Mouse (Mus musculus): Measurements from ENCODE around the gene Dhx34. TPM values are rescaled to one million over a fixed set of nuclear protein-coding genes. Genes with fewer than 3 reads are reported as not detected.

Dhx34 gene
- polyA plus RNA-seq, 1 experiment from 2014 or later: 15.5 TPM

GRCm38 (mm10) chr7:16208781-16209665, 12.8 kb downstream of the Dhx34 start:
- H3K4me1 ChIP-seq: no peaks in the 10 kb centered on the region
- H3K9ac ChIP-seq: no peak overlapping the region
- no peaks in the 10 kb centered on the region for H3K27me3 ChIP-seq
- ATAC-seq (ENCODE audit: insufficient number of reproducible peaks, low FRiP score, low TSS enrichment, low read depth): no peak
- no peak overlapping the region for H3K27ac ChIP-seq (replicated peaks)
- no peak overlapping the region for H3K4me3 ChIP-seq (replicated peaks)
- no peak overlapping the region for H3K4me2 ChIP-seq (replicated peaks)
- WGBS: 78% methylated on average over 21 of the region's 21 CpGs
- H3K36me3 ChIP-seq: peaks cover 59% of the 10 kb centered on the region
- no peaks in the 10 kb centered on the region for H3K9me3 ChIP-seq (replicated peaks)

- Histone ChIP-seq H3K4me2 (replicated peaks) (no peak overlapping the region), H3K9ac (no peak overlapping the region), H3K9me3 (replicated peaks) (no peaks in the 10 kb centered on the region), H3K4me3 (replicated peaks) (no peak overlapping the region), H3K27ac (replicated peaks) (no peak overlapping the region), H3K4me1 (no peaks in the 10 kb centered on the region), H3K36me3 (peaks cover 59% of the 10 kb centered on the region), H3K27me3 (no peaks in the 10 kb centered on the region)
- ATAC-seq (ENCODE audit: insufficient number of reproducible peaks, low FRiP score, low TSS enrichment, low read depth): no peak
- 80% methylated on average over 10 of the region's 10 CpGs for WGBS
These were observed 14.3 kb downstream of the Dhx34 start for GRCm38 (mm10) chr7:16207496-16207895.

GRCm38 (mm10) chr7:16207076-16207475, 14.8 kb downstream of the Dhx34 start:
- Histone ChIP-seq H3K36me3 (peaks cover 61% of the 10 kb centered on the region), H3K4me2 (replicated peaks) (no peak overlapping the region), H3K4me1 (no peaks in the 10 kb centered on the region), H3K9me3 (replicated peaks) (no peaks in the 10 kb centered on the region), H3K4me3 (replicated peaks) (no peak overlapping the region), H3K9ac (no peak overlapping the region), H3K27me3 (no peaks in the 10 kb centered on the region), H3K27ac (replicated peaks) (no peak overlapping the region; the same call in 1 of the 2 replicates)
- 83% methylated on average over 7 of the region's 7 CpGs for WGBS
- ATAC-seq (ENCODE audit: insufficient number of reproducible peaks, low FRiP score, low TSS enrichment, low read depth): no peak

GRCm38 (mm10) chr7:16204791-16205190, 17.0 kb downstream of the Dhx34 start:
- no peaks in the 10 kb centered on the region for H3K27me3 ChIP-seq
- 70% methylated on average over 9 of the region's 9 CpGs for WGBS
- peaks cover 61% of the 10 kb centered on the region for H3K36me3 ChIP-seq
- H3K27ac ChIP-seq (replicated peaks): no peak overlapping the region
- H3K4me1 ChIP-seq: no peaks in the 10 kb centered on the region
- H3K9me3 ChIP-seq (replicated peaks): no peaks in the 10 kb centered on the region
- H3K4me3 ChIP-seq (replicated peaks): no peak overlapping the region
- no peak overlapping the region for H3K4me2 ChIP-seq (replicated peaks)
- no peak for ATAC-seq (ENCODE audit: insufficient number of reproducible peaks, low FRiP score, low TSS enrichment, low read depth)
- no peak overlapping the region for H3K9ac ChIP-seq

- Histone ChIP-seq H3K4me2 (replicated peaks) (no peak overlapping the region), H3K4me3 (replicated peaks) (no peak overlapping the region), H3K9ac (no peak overlapping the region), H3K27ac (replicated peaks) (no peak overlapping the region), H3K27me3 (no peaks in the 10 kb centered on the region), H3K9me3 (replicated peaks) (no peaks in the 10 kb centered on the region), H3K36me3 (peaks cover 64% of the 10 kb centered on the region), H3K4me1 (no peaks in the 10 kb centered on the region)
- WGBS: 86% methylated on average over 13 of the region's 13 CpGs
- ATAC-seq (ENCODE audit: insufficient number of reproducible peaks, low FRiP score, low TSS enrichment, low read depth): no peak
These were observed 18.3 kb downstream of the Dhx34 start for GRCm38 (mm10) chr7:16203505-16203903.

GRCm38 (mm10) chr7:16202756-16203504, 18.9 kb downstream of the Dhx34 start:
- no peaks in the 10 kb centered on the region for H3K4me1 ChIP-seq
- 80% methylated on average over 15 of the region's 15 CpGs for WGBS
- H3K36me3 ChIP-seq: peaks cover 67% of the 10 kb centered on the region
- H3K9me3 ChIP-seq (replicated peaks): no peaks in the 10 kb centered on the region
- H3K4me2 ChIP-seq (replicated peaks): no peak overlapping the region
- H3K9ac ChIP-seq: no peak overlapping the region
- H3K27ac ChIP-seq (replicated peaks): no peak overlapping the region
- H3K4me3 ChIP-seq (replicated peaks): no peak overlapping the region
- H3K27me3 ChIP-seq: no peaks in the 10 kb centered on the region
- no peak for ATAC-seq (ENCODE audit: insufficient number of reproducible peaks, low FRiP score, low TSS enrichment, low read depth)

GRCm38 (mm10) chr7:16201136-16201535, 20.7 kb downstream of the Dhx34 start:
- peaks cover 84% of the 10 kb centered on the region for H3K36me3 ChIP-seq
- no peak overlapping the region for H3K27ac ChIP-seq (replicated peaks)
- H3K4me1 ChIP-seq: no peaks in the 10 kb centered on the region
- H3K27me3 ChIP-seq: no peaks in the 10 kb centered on the region
- no peak for ATAC-seq (ENCODE audit: insufficient number of reproducible peaks, low FRiP score, low TSS enrichment, low read depth)
- no peak overlapping the region for H3K4me3 ChIP-seq (replicated peaks)
- no peaks in the 10 kb centered on the region for H3K9me3 ChIP-seq (replicated peaks)
- 73% methylated on average over 6 of the region's 6 CpGs for WGBS
- no peak overlapping the region for H3K4me2 ChIP-seq (replicated peaks)
- H3K9ac ChIP-seq: no peak overlapping the region

- Histone ChIP-seq H3K9ac (no peak overlapping the region), H3K27ac (replicated peaks) (no peak overlapping the region), H3K4me1 (no peaks in the 10 kb centered on the region), H3K9me3 (replicated peaks) (no peaks in the 10 kb centered on the region), H3K27me3 (no peaks in the 10 kb centered on the region), H3K36me3 (peaks cover 76% of the 10 kb centered on the region), H3K4me2 (replicated peaks) (no peak overlapping the region), H3K4me3 (replicated peaks) (no peak overlapping the region)
- WGBS: 76% methylated on average over 11 of the region's 11 CpGs
- no peak for ATAC-seq (ENCODE audit: insufficient number of reproducible peaks, low FRiP score, low TSS enrichment, low read depth)
These were observed 23.3 kb downstream of the Dhx34 start for GRCm38 (mm10) chr7:16198540-16198939.

GRCm38 (mm10) chr7:16197166-16197565, 24.7 kb downstream of the Dhx34 start:
- H3K4me2 ChIP-seq (replicated peaks): no peak overlapping the region
- WGBS: 82% methylated on average over 5 of the region's 5 CpGs
- H3K9me3 ChIP-seq (replicated peaks): no peaks in the 10 kb centered on the region
- H3K9ac ChIP-seq: no peak overlapping the region
- H3K36me3 ChIP-seq: peaks cover 63% of the 10 kb centered on the region
- H3K4me3 ChIP-seq (replicated peaks): no peak overlapping the region
- H3K27me3 ChIP-seq: no peaks in the 10 kb centered on the region
- no peak overlapping the region for H3K27ac ChIP-seq (replicated peaks)
- ATAC-seq (ENCODE audit: insufficient number of reproducible peaks, low FRiP score, low TSS enrichment, low read depth): no peak
- no peaks in the 10 kb centered on the region for H3K4me1 ChIP-seq

GRCm38 (mm10) chr7:16196616-16197015, 25.2 kb downstream of the Dhx34 start:
- Histone ChIP-seq H3K4me3 (replicated peaks) (no peak overlapping the region), H3K27me3 (no peaks in the 10 kb centered on the region), H3K9ac (no peak overlapping the region), H3K27ac (replicated peaks) (no peak overlapping the region), H3K36me3 (peaks cover 57% of the 10 kb centered on the region), H3K9me3 (replicated peaks) (no peaks in the 10 kb centered on the region), H3K4me1 (no peaks in the 10 kb centered on the region), H3K4me2 (replicated peaks) (no peak overlapping the region)
- ATAC-seq (ENCODE audit: insufficient number of reproducible peaks, low FRiP score, low TSS enrichment, low read depth): no peak
- WGBS: 58% methylated on average over 5 of the region's 6 CpGs

GRCm38 (mm10) chr7:16193702-16194101, 28.1 kb downstream of the Dhx34 start:
- no peak overlapping the region for H3K4me2 ChIP-seq (replicated peaks)
- ATAC-seq (ENCODE audit: insufficient number of reproducible peaks, low FRiP score, low TSS enrichment, low read depth): no peak
- H3K4me1 ChIP-seq: no peaks in the 10 kb centered on the region
- H3K9ac ChIP-seq: no peak overlapping the region
- no peaks in the 10 kb centered on the region for H3K9me3 ChIP-seq (replicated peaks)
- peaks cover 36% of the 10 kb centered on the region for H3K36me3 ChIP-seq
- H3K27me3 ChIP-seq: no peaks in the 10 kb centered on the region
- H3K4me3 ChIP-seq (replicated peaks): no peak overlapping the region
- 39% methylated on average over 3 of the region's 3 CpGs for WGBS
- no peak overlapping the region for H3K27ac ChIP-seq (replicated peaks)

Data from embryonic facial prominence, embryonic 15.5 days (tissue).